Mouse (Mus musculus) thymus, postnatal 10 days (tissue): ENCODE data around the gene Best2.

Experiments
- DNase-seq, 2 experiments: peaks; one replicate each; pipeline ENCODE4 v3.0.0; 2021; ENCODE audit warnings: low spot score in 2 of 2

Gene Best2

DNA sequence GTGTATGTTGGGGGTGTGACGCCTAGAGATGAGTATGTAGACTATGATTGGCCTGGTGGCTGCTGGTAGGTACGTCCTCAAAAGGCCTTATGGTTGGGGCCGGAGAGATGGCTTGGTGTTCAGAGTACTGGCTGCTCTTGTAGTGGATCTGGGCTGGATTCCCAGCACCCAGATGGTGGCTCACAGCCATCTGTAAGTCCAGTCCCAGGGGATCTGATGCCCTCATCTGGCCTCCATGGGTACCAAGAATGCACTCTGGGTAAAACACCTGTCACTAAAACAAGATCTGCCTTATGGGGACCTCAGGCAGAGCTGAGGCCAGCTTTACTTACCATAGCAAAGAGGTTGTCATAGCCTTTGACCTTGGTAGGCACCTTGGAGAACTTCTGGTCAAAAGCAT, 9.5 kb upstream of the Best2 start:
- no peak for DNase-seq

GRCm38 (mm10) chr8:85021514-85022055, 7.3 kb upstream of the Best2 start:
- no peak for DNase-seq

- DNase-seq = no peak
These were observed 2.9 kb upstream of the Best2 start for GRCm38 (mm10) chr8:85017209-85017608.

DNA sequence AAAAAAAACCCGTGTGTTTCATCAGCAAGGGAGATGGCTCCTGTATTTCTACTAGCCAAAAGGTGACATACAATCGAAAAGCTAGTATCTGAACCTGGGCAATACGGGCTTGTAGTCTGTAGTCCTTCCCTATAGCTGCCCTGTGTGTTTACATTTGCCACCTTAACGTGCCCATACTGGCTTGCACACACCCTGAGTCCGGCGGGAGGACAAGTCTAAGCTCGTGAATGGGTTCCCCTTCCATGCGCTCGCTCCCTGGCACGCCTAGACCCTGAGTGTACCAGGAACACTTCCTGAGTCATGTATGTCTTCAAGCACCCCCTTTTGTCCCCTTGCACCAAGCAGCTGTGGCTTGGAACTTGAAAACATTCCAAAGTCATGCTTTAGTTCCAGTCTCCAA, 2.4 kb upstream of the Best2 start:
- no peak for DNase-seq

DNA sequence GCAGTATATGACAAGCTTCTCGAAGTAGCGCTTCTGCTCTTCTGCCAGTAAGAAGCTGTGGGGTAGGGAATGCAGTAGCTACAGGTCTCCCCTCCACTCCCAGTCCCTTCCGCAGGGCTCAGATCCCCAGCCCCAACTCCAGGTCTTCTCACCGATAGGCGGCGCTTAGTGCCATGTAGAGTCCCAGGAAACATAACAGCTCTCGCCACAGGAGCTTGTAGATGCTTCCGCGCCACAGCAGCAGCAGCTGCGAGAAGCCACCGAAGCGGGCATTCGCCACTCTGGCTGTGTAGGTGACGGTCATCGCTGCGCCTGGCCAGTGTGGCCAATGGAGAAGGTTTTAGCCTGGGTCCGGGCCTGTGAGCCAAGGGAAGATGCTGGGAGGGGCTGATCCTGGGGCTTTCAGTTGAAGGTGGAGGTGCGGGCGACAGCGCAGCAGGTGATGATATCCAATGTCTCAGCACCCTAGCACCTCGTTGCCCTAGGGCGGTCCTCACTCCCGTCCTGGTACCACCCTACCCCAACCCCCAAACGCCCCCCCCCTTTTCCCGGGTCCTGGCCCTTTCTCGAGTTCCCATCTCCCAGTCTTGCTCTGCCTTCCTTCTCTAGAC, 996 bp downstream of the Best2 start:
- peak; percentile 72 to 86 for DNase-seq

- DNase-seq = no peak
These were observed 3.1 kb downstream of the Best2 start for GRCm38 (mm10) chr8:85011242-85011641.

- peak in 1 of 2 experiments; percentile 57 for DNase-seq
These were observed 6.6 kb downstream of the Best2 start for GRCm38 (mm10) chr8:85007686-85008085.

DNA sequence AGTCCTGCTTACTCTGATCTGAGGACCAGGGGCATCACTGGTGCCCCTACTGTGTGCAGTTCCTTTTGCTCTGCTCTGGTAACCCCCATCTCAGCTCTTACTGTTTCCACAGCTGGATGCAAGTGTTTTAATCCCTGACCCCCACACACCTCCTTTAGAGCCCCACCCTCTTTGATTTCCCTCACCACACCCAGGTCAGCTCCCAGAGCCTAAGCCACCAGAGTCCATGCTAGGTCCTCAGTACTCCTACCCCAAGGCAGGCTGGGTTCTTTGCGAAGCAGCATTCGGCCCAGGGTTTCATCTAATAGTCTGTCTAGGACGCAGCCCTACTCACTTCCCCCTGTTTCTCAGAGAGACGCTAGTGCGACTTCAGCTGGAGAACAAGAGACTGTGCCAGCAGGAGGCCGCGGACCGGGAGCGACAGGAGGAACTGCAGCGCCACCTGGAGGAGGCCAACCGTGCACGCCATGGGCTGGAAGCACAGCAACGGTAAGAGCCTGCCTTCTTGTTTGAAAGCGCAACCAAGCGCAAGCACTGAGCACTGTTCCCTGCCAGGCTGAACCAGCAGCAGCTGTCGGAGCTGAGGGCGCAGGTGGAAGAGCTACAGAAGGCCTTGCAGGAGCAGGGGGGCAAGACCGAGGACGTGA, 16.6 kb downstream of the Best2 start:
- DNase-seq = peak; percentile 90 to 98

- no peak for DNase-seq
These were observed 17.4 kb downstream of the Best2 start for GRCm38 (mm10) chr8:84996978-84997377.

DNA sequence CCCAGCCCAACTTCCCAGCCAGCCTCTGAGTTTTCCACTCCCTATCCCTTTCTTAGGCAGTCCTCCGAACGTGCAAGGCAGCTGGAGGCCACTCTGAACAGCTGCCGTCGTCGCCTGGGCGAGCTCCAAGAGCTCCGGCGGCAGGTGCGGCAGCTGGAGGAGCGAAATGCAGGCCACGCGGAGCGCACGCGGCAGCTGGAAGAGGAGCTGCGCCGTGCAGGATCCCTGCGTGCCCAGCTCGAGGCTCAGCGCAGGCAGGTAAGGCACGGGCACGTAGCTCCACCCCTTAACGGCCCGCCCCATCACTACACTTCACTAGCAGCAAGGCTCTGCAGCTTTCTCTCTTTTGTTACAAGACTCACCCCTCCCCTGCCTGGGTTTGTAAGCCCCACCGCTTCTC, 18.7 kb downstream of the Best2 start:
- no peak for DNase-seq

- no peak for DNase-seq
These were observed 20.0 kb downstream of the Best2 start for GRCm38 (mm10) chr8:84994375-84994774.

DNA sequence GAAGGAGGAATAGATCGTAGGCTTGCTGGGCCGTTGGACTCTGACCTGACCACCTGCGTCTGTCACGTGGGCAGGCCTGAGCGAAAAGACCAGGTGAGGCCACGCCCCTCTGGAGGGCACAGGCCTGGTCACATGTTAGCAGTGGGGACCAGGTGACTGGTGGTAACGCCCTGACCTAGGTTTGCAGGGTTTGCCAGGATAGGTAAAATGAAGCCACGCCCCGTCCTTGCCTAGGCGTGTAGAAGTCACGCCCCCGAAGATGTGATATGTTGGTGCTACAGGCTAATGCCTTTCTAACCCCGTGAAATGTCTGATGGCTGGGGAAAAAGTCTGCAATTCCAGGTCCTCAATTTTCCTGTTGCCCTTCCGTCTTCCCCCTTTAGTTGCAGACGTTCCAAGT, 23.5 kb downstream of the Best2 start:
- DNase-seq = peak in 1 of 2 experiments; percentile 64

DNA sequence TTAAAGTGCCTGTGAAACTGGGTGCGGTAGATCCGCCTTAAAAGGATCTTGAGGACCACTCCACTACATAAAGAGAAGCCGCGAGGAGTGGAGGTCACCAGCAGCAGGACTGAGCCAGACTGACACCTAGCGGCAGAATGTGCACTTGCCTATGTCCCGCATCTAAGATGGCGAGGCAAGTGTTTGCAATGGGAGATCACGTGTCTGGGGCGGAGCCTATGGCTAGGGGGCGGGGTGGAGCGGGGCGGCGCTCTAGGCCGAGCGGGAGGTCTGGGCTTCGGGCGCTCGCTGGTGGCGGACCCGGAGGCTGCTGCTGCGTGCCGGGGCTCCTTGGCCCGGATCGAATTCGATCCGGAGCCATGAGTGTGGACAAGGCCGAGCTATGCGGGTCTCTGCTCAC, 24.0 kb downstream of the Best2 start, which contains the start of gene Hook2:
TSS of gene Hook2 (plus strand) at position 255 of the 400 bp plus-strand sequence.
- peak; percentile 95 to 97 for DNase-seq

GRCm38 (mm10) chr8:84989810-84990209, 24.5 kb downstream of the Best2 start:
- peak; percentile 85 to 91 for DNase-seq

DNA sequence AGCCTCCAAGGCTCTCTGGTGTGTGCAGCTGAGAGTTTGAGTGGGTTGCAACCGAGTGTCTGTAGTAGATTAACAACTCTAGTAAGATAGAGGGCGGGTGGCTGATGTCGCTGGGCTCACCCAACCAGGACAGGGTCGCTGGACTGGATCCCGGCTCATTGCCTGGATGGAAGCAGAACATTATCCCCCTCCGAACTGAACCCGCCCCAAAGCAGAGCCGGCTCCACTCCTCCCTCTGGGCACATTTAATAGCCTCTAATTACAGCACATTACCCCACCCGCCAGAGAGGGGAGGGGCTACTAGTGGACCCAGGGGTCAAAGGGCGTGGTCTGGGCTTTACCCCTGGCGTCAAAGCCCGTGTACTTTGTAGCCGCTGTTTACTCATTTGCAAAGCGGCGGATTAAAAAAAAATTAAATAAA, 25.0 kb downstream of the Best2 start:
- DNase-seq = no peak

DNA sequence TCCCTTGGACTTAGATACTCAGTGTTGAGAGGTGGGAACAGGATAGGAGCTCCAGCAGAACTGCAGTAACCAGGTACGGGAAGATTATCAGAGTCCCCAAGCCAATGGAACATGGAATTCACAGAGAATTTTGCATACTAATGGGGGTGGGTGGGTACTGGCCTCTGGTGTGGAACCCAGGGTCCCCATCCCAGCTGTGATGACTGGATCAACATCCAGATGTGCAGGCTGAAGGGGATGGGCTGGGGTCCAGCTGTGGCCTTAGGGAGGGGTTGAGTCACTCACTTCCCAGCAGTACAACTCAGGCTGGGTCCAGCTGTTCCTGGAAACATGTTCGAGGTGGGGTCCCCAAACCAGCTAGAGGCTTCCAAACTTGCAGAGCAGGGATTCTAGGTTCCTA, 26.4 kb downstream of the Best2 start:
- DNase-seq = no peak

DNA sequence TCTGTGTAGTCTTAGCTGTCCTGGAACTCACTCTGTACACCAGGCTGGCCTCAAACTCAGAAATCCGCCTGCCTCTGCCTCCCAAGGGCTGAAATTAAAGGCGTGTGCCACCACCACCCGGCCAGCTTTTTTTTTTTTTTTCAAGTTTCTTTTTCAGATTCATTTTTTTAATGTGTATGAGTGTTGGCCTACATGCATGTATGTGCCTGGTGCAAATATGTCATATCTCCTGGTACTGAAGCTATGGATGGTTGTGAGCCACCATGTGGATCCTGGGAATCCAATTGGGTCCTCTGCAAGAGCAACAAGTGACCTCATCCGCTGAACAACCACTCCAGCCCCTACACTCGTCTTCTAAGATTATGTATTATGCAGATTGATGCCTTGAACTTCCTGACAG, 26.9 kb downstream of the Best2 start:
- no peak for DNase-seq

- DNase-seq = no peak
These were observed 27.9 kb downstream of the Best2 start for GRCm38 (mm10) chr8:84986379-84986945.

GRCm38 (mm10) chr8:84985684-84986378, 28.5 kb downstream of the Best2 start:
- DNase-seq = peak; percentile 87 to 91

GRCm38 (mm10) chr8:84985049-84985683, 29.2 kb downstream of the Best2 start:
- DNase-seq = peak in 1 of 2 experiments; percentile 26

DNA sequence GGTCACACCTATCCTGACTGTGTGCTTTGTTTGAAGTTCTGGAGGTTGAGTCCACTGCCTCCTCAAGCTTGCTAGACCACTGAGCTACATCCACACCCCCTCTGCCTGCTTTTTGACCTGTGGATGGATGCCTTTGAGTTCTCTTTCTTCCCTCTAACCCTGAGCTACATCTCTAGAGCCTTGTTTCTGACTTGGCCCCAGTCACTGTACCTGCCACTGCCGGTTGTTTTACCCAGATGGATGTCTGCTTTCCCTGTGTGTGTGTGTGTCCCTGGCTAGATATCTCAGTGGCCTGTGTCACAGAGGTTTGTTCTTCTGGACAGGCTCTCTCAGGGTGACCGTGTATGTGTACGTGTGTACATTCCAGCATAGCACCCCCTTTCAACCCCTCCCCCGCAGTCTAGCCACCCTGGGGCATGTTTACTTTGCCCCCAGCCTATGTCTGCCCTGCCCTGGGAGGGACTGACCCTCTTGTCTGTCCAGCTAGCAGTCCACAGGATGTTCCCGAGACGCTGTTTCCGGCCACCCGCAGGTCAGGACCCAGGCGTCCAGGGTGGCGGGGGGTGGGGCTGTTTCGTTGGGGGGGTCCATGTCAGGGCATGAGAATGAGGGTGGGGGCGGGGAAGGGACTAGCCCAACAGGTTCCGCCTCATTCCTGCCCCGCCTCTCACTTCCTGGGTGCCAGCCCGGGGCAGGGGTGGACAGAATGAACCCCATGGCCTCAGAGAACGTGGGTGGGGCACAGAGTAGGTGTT, 29.9 kb downstream of the Best2 start:
- DNase-seq = no peak
